Mouse (Mus musculus) inflammation-experienced regulatory T-cells, adult 16 weeks (primary cell): ENCODE measurements around the gene Ptpn1. TPM values are rescaled to one million over a fixed set of nuclear protein-coding genes. Genes with fewer than 3 reads are reported as not detected.

Experiments used
- polyA plus RNA-seq: library from polyadenylated mRNA; unstranded; fragments of 100-300 nt; shearing (Covaris generic); gene quantifications from one replicate; pipeline ENCODE4 v1.2.1, GENCODE M21; 2017

Gene Ptpn1
- polyA plus RNA-seq, result 211 TPM

GRCm38 (mm10) chr2:167931985-167932726 is at the start of gene Ptpn1:
Gene Ptpn1, plus strand, starts transcription at chr2:167932057.

GRCm38 (mm10) chr2:168009936-168010668 is 78.2 kb downstream of the Ptpn1 start, which contains the start of gene Ripor3:
Gene Ripor3, minus strand, starts transcription at chr2:168010618.

Other genes starting within 250 kb of the Ptpn1 start
- 0.51 TPM for gene Cebpb, start 243.1 kb upstream of the Ptpn1 start, polyA plus RNA-seq
- gene Tmem189, start 242.2 kb upstream of the Ptpn1 start, polyA plus RNA-seq, result 13.3 TPM
- gene Ripor3, start 78.6 kb downstream of the Ptpn1 start, polyA plus RNA-seq, result 0.60 TPM
- gene Pard6b, start 148.9 kb downstream of the Ptpn1 start, polyA plus RNA-seq, result 0.48 TPM